Mouse (Mus musculus) hematopoietic multipotent progenitor cell, adult 10-12 weeks (in vitro differentiated cells): ENCODE measurements around the gene Arhgap45. TPM values are rescaled to one million over a fixed set of nuclear protein-coding genes. Genes with fewer than 3 reads are reported as not detected.

ENCODE experiments used
- polyA plus RNA-seq: library from polyadenylated mRNA; stranded (reverse); fragments of >175 nt; gene quantifications from 2 replicates; pipeline ENCODE4 v1.2.3, GENCODE M21; 2012; ENCODE audit warnings: low replicate concordance

The Arhgap45 gene
- polyA plus RNA-seq = 660 and 1,623 TPM in 2 replicates

DNA sequence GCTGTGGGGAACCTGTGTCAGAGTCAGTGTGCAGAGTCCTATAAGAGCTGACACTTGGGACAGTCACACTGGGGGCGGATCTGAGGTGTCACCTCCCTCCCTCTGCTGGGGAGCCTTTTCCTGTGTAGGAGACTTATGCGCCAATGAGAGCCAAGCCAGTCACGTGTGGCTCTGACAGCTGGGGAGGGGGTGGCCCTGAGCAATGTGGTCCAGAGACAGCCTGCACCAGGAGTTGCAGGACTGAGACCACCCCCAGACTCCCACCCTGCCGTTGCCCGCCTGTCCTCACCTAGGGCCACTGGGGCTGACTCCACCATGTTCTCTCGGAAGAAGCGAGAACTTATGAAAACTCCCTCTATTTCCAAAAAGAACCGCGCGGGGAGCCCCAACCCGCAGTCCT is at the start of gene Arhgap45:
Gene Arhgap45, plus strand, starts transcription at position 143 of the 400 bp plus-strand sequence.

DNA sequence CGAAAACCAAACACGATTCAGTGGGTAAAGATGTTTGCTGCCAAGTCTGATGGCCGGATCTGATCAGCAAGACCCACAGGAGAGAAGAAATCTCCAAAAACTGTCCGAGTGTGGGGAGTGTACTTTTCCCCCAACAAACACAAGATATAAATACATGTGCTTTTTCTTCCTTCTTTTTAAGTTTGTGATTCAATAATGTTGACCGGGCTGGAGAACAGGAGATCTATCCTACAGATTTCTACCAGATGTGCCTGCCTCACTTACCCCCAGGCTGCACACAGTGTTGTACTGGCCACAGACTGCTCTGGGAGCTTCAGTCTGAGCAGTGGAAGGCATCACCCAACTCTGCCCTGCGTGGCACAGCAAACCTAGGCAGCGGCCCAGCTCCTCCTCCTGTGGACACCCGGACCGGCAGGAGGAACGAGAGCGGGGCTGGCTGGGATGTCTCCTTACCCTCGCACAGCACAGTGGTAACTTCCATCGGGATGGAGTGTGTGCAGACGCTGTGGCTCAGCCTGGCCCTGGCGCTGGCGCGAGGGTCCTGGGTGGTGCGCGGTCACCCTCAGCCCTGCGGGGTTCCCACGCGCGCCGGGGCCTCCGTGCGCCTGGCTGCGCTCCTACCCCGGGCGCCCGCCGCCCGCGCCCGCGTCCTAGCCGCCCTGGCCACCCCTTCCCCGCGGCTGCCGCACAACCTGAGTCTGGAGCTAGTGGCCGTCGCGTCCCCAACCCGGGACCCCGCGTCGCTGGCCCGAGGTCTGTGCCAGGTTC is 45.9 kb upstream of the Arhgap45 start, which contains the start of gene Grin3b:
Gene Grin3b, plus strand, starts transcription at position 301 of the 768 bp plus-strand sequence.

DNA sequence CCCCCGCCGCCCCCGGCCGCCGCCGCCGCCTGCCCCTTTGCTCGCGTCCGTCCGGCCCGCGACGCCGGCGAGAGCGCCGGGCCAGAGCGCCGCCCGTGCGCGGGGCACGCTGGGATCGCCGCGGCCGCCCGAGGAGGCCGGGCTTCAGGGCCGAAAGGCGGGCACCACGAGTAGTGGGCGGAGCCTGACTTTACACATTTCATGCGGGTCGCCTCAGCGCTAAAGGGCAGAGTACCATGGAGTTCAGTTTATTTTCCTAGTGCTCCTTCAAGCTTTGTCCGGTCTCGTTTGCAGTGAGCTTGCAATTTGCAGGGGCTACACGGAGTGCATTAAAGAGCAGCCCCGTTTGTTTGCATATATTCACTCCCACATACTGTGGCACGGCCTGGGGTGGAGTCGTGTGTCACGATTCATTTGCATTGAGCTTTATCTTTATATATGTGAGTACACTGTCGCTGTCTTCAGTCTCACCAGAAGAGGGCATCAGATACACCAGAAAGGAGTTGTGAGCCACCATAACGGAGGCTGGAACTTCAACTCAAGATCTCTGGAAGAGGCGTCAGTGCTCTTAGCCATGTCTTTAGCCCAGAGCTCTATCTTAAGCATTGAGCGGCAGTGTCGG is 32.1 kb upstream of the Arhgap45 start, which contains the start of gene Tmem259:
Gene Tmem259, minus strand, starts transcription at position 136 of the 622 bp plus-strand sequence.

DNA sequence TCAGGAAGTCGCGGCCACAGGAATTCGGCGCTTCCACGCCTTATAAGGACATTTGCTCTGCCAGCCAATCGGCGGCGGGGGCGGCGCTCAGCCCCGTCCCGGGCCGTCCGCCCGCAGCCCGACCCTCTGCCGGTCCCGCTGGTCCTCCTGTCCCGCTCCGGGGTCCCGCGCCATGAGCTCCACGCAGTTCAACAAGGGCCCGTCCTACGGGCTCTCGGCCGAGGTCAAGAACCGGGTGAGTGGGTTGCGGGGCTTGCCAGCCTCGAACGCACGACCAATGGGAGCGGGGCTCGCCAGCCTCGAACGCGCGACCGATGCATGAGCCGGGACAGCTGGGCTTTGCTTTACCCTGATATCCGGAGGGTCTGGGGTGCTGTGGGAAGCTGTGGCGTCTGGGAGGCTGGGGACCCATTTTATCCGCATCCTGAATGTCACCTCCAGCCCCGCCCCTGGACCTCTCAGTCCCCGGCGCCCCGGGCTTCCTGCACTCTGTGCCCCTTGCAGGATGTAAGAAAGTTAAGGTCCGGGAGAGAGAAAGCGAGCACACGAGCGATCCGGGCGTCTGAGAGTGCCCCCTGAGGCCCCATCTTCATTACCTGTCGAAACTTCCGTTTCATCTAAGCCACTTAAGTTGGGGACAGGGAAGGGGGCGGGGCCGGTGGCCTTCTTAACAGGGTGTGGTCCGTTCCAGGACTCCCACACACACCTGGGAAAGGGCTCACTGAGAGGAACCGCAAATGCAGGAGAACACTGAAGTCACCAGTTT is 27.8 kb upstream of the Arhgap45 start, which contains the start of gene Cnn2:
Gene Cnn2, plus strand, starts transcription at position 79 of the 766 bp plus-strand sequence.

DNA sequence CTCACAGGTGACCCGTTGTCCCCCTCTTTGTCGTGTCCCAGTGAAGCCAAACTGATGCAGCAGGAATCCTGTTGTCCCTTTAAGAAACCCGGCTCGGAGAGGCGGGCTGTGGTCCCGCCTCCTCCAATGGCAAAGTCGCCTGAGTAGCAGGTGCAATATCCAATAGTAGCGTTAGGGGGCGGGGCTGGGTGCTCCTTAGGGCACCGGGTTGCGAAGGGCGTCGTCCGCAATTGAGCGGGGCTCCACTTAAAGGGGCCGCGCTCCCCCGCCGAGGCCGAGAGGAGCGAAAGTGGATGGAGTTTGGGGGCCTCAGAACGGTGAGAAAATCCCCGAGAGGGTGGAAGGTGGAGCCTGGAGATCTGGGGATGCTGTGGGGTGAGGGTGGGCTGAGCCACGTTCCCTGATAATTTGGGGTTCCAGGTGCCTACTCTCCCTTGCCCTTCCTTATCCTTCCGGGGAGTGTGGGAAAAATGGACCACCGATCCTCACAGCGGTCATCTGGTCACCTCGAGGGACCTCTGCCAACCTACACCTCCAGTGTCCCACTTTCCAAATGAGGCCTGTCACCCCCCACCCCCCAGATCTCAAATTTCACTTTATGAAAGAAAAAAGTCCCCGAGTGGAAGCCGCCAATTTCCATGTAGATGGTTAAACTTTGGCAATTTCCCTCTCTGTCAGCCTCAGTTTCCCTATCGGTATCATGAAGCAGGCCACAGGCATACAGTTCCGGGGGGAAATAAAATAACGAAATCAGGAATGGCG is 20.0 kb upstream of the Arhgap45 start, which contains the start of gene Abca7:
Gene Abca7, plus strand, starts transcription at position 223 of the 762 bp plus-strand sequence.

DNA sequence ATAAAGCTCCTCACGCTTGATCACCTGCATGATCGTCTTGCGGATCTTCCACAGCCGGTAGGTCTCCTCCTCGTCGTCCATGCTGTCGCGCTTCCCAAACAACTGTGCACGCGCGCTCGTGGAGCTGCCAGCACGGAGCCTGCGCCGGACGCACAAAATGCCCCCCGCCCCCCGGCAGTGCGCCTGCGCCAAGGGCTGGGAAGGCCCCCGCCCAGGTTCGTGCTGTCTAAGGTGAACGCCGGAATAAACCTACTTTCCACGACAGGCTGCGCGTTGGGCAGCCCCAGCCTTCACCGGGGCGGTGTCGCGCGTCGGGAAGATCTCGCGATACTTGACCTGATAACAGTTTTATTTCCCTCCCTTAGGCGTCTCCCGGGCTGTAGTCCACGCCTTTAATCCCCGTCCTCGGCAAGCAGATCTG is 23.1 kb downstream of the Arhgap45 start, which contains the start of gene Polr2e:
Gene Polr2e, minus strand, starts transcription at position 237 of the 421 bp plus-strand sequence.

DNA sequence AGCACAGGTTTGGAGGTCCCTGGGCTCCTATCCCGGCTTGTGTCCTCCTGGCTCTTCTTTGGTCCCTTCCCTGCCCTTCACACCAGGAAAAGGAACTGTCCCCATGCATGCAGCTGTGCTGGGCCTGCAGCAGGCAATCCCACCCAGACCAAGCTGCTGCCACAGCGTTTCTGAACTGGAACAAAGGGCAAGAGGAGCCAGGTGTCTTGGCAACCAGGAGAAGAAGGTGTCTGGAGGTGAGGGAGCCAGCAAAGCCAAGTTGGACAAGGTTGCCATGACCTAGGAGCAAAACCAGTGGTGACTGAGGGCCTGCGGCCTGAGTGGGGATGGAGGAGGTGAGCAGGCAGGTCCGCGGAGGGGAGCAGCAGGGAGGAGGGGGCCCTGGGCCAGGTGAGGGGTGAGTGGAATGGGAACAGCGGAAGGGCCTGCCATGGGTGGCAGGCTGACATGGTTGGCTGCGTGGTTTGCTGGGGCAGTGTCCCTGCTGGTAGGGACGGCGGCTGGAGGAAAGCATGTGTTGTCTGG is 30.6 kb downstream of the Arhgap45 start, which contains the start of gene Gpx4:
Gene Gpx4, plus strand, starts transcription at position 126 of the 525 bp plus-strand sequence.

Other genes with a start within 250 kb of the Arhgap45 start
- gene Rnf126, start 249.7 kb upstream of the Arhgap45 start, polyA plus RNA-seq = 177 and 359 TPM in 2 replicates
- 4.2 and 4.3 TPM in 2 replicates for gene Fstl3, start 239.4 kb upstream of the Arhgap45 start, polyA plus RNA-seq
- 0.31 and 0.33 TPM in 2 replicates for gene Prss57, start 225.7 kb upstream of the Arhgap45 start, polyA plus RNA-seq
- gene Palm, start 223.1 kb upstream of the Arhgap45 start, polyA plus RNA-seq = 23.6 and 106 TPM in 2 replicates
- gene Misp, start 195.7 kb upstream of the Arhgap45 start, polyA plus RNA-seq = 0.25 and 0.27 TPM in 2 replicates
- 339 and 505 TPM in 2 replicates for gene Ptbp1, start 162.2 kb upstream of the Arhgap45 start, polyA plus RNA-seq
- gene Prtn3, start 142.2 kb upstream of the Arhgap45 start, polyA plus RNA-seq = 14.3 and 43.0 TPM in 2 replicates
- 0.57 and 2.3 TPM in 2 replicates for gene Plppr3, start 142.0 kb upstream of the Arhgap45 start, polyA plus RNA-seq
- 11.5 and 13.6 TPM in 2 replicates for gene Elane, start 130.4 kb upstream of the Arhgap45 start, polyA plus RNA-seq
- not detected in 2 replicates for gene Cfd, start 125.8 kb upstream of the Arhgap45 start, polyA plus RNA-seq
- 45.3 and 64.9 TPM in 2 replicates for gene Med16, start 107.7 kb upstream of the Arhgap45 start, polyA plus RNA-seq
- 0.88 TPM in 1 of 2 replicates, not detected in the other for gene Gm26602, start 105.8 kb upstream of the Arhgap45 start, polyA plus RNA-seq
- 1.2 and 3.0 TPM in 2 replicates for gene Kiss1r, start 99.7 kb upstream of the Arhgap45 start, polyA plus RNA-seq
- 194 and 217 TPM in 2 replicates for gene R3hdm4, start 95.4 kb upstream of the Arhgap45 start, polyA plus RNA-seq
- 90.3 and 327 TPM in 2 replicates for gene Arid3a, start 89.6 kb upstream of the Arhgap45 start, polyA plus RNA-seq
- gene Wdr18, start 56.5 kb upstream of the Arhgap45 start, polyA plus RNA-seq = 29.7 and 32.3 TPM in 2 replicates
- gene Grin3b, start 45.9 kb upstream of the Arhgap45 start, polyA plus RNA-seq = 0.17 and 0.43 TPM in 2 replicates
- 311 and 927 TPM in 2 replicates for gene Tmem259, start 32.3 kb upstream of the Arhgap45 start, polyA plus RNA-seq
- gene Cnn2, start 28.1 kb upstream of the Arhgap45 start, polyA plus RNA-seq = 876 and 1,258 TPM in 2 replicates
- 42.0 and 76.1 TPM in 2 replicates for gene Abca7, start 20.2 kb upstream of the Arhgap45 start, polyA plus RNA-seq
- 68.4 and 166 TPM in 2 replicates for gene Polr2e, start 23.1 kb downstream of the Arhgap45 start, polyA plus RNA-seq
- gene Gpx4, start 30.5 kb downstream of the Arhgap45 start, polyA plus RNA-seq = 298 and 797 TPM in 2 replicates
- 99.1 and 152 TPM in 2 replicates for gene Sbno2, start 88.9 kb downstream of the Arhgap45 start, polyA plus RNA-seq
- 99.1 and 132 TPM in 2 replicates for gene Stk11, start 99.2 kb downstream of the Arhgap45 start, polyA plus RNA-seq
- gene Atp5d, start 122.0 kb downstream of the Arhgap45 start, polyA plus RNA-seq = 650 and 864 TPM in 2 replicates
- 25.3 and 46.2 TPM in 2 replicates for gene Cbarp, start 124.2 kb downstream of the Arhgap45 start, polyA plus RNA-seq
- 365 and 523 TPM in 2 replicates for gene Midn, start 131.6 kb downstream of the Arhgap45 start, polyA plus RNA-seq
- 157 and 188 TPM in 2 replicates for gene Cirbp, start 149.3 kb downstream of the Arhgap45 start, polyA plus RNA-seq
- 6.8 and 15.3 TPM in 2 replicates for gene 1600002K03Rik, start 156.3 kb downstream of the Arhgap45 start, polyA plus RNA-seq
- gene Efna2, start 162.8 kb downstream of the Arhgap45 start, polyA plus RNA-seq = 1.4 and 2.8 TPM in 2 replicates
- 36.6 and 116 TPM in 2 replicates for gene Mum1, start 209.8 kb downstream of the Arhgap45 start, polyA plus RNA-seq
- gene Ndufs7, start 232.5 kb downstream of the Arhgap45 start, polyA plus RNA-seq = 141 and 175 TPM in 2 replicates
- 1.6 and 3.6 TPM in 2 replicates for gene Gamt, start 244.4 kb downstream of the Arhgap45 start, polyA plus RNA-seq
- gene Dazap1, start 244.8 kb downstream of the Arhgap45 start, polyA plus RNA-seq = 294 and 420 TPM in 2 replicates